Mouse (Mus musculus): ENCODE data around the gene Nme7.
A peak's percentile ranks its signal among the peaks of the same experiment; 100 is the strongest.

The Nme7 gene

DNA sequence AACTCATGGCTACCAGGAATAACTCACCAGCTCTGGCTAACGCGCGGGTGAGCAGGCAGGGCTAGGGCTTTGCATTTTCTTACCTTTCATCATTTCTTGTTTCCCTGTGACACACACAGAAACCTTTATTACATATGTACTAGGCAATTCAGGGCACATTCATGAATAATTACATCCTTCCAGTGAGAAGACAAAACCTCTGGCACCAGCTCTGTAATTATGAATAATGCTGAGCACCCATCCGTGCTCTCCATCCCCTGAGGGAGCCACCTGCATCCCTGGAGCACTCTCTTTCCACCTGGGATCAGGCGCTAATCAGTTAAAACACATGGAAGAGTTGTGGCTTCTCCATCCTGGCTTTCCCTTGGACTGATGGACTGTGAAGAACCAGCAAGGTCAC lies at the start of gene Nme7:
Gene Nme7, plus strand, starts transcription at position 301 of the 400 bp plus-strand sequence.
- DNase-seq (ENCODE audit: extremely low spot score, low read depth, low spot score) = no peak

GRCm38 (mm10) chr1:164254836-164255235 lies 49.1 kb upstream of the Nme7 start:
- DNase-seq (ENCODE audit: extremely low spot score, low read depth, low spot score) = no peak

GRCm38 (mm10) chr1:164260171-164261028 lies 43.5 kb upstream of the Nme7 start:
- DNase-seq (ENCODE audit: extremely low spot score, low read depth, low spot score) = no peak

GRCm38 (mm10) chr1:164261553-164261952 lies 42.4 kb upstream of the Nme7 start:
- DNase-seq (ENCODE audit: extremely low spot score, low read depth, low spot score) = no peak

GRCm38 (mm10) chr1:164270941-164271340 lies 33.0 kb upstream of the Nme7 start:
- DNase-seq (ENCODE audit: extremely low spot score, low read depth, low spot score) = no peak

DNA sequence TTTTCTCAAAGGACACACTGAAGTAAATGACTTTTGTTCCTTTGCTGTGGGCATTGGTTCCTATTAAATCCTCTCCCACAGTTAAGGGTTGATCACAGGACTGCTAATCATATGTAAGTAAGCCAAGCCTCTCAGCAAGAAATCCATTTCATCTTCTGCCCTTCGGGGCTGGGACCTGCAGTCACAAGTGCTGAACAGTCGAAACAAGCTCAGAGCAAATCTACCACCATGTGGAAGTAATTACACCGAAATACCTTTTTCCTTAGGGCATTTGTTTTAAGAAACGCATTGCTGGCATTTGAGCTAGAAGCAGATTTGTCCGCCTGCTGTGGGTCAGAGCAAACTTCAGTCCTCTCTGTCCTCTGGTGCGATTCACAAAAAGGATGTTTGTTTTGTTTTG lies 30.3 kb upstream of the Nme7 start:
- DNase-seq (ENCODE audit: extremely low spot score, low read depth, low spot score) = peak; percentile 63

DNA sequence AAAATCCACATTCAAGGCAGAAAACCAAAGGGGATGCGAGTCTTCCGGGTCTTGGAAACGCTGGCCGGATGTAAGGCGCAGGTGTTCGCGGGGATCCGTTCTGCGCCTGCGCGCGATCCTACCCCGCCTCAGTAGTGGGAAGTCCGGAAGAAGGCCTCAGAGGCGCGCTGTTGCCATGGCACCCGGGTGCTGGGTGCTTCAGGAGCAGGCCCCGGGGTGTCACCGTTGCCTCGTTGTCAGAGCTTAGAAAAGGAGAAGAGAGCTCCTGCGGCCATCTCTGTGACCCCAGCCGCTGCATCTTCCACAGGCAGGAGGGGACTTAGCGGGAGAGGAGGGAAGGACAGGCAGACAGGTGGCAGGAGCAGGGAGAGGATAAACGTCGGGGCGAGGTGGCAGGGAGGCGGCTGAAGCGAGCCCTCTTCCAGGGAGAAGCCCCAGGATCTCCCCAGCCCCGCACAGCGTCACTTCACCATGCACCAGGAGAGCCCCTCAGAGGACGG lies 28.4 kb upstream of the Nme7 start, which contains the start of gene Ccdc181:
Gene Ccdc181, plus strand, starts transcription at position 131 of the 500 bp plus-strand sequence.
- peak; percentile 56 for DNase-seq (ENCODE audit: extremely low spot score, low read depth, low spot score)

- no peak for DNase-seq (ENCODE audit: extremely low spot score, low read depth, low spot score)
Observed at GRCm38 (mm10) chr1:164276552-164276951, 27.4 kb upstream of the Nme7 start.

- DNase-seq (ENCODE audit: extremely low spot score, low read depth, low spot score) = no peak
Observed at GRCm38 (mm10) chr1:164279332-164279731, 24.6 kb upstream of the Nme7 start.

GRCm38 (mm10) chr1:164284007-164284406 lies 19.9 kb upstream of the Nme7 start:
- no peak for DNase-seq (ENCODE audit: extremely low spot score, low read depth, low spot score)

DNA sequence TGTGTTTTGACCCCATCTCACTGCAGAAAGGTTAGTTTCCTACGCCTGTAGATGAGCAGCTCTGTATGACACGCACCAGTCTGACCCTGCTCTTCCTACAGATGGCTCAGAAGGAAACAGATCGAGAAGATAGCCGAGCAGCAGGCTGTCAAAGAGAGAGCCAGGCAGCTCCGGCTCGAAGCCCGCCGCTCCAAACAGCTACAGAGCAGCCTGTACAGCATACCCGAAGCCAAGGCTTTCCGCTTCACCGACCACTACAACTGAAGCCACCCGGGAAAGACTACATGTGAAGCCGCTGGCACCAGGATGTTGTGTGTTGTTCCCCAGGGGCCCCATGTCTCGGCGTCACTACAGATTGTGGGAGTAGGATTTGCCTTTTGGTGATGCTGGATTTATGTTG lies 16.5 kb upstream of the Nme7 start:
- no peak for DNase-seq (ENCODE audit: extremely low spot score, low read depth, low spot score)

GRCm38 (mm10) chr1:164292040-164292439 lies 11.9 kb upstream of the Nme7 start:
- no peak for DNase-seq (ENCODE audit: extremely low spot score, low read depth, low spot score)

DNA sequence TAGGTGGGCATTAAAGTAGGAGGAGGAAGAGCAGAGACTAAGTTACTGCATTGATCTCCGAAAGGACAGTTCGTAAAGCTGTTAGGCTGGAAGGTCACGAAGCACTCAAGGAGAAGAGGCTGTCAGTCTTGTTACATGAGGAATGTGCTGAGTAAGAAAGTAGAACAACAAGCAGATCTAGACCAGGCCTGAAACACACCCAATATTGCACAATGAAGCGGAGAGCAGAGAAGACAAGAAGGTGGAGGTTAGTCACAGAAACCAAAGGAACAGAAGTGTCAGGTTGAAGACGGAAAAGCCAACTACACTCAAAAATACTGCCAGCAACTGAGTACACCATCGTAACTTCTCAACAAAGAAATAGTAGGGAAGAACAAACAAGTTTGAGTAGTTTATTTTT lies 9.8 kb upstream of the Nme7 start:
- no peak for DNase-seq (ENCODE audit: extremely low spot score, low read depth, low spot score)

DNA sequence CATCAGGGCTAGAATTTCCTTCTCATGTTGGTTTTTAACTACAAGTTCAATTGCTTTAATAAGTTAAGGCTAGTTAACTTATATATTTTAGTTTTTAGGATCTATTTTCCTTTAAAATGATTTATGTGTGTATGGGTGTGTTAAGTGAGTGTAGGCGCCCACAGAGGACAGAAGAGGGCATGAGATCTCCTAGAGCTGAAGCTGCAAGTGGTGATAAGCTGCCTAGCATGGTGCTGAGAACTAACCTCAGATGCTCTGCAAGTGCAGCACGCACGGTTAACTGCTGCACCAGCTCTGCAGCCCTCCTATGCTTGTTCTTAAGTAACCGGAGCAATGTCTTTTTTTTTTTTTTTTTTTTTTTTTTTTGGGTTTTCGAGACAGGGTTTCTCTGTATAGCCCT lies 7.4 kb upstream of the Nme7 start:
- DNase-seq (ENCODE audit: extremely low spot score, low read depth, low spot score) = no peak

- DNase-seq (ENCODE audit: extremely low spot score, low read depth, low spot score) = no peak
Observed at GRCm38 (mm10) chr1:164301949-164302348, 2.0 kb upstream of the Nme7 start.

DNA sequence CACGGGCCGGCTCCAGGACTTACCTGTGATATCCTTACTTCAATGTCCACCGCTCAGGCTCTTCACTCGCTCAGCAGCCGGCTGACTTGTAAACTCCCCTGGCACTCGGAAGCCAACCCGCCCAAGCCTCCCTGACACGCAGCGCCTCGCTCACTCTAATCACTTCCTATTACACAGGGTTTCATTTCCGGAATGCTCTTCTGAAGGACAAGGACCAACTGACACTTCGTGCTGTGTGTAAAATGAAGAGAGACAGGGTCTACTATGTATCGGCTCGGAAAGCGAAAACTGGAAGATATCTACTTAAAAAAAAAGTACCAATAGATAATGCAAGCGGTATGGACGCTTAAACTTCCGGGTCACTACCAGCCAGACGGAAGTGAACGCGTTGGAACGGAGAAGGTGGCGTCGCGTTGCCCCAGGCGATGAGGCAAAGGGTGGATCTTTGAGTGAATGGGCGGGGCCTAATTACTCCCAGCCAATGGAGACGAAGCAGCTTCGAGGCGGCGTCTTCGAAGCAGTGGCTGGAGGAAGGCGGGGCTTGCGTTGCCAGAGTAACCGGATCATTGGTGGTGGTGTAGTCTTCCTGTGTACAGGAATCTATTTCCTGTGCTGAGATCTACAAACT lies 3.3 kb downstream of the Nme7 start, which contains the start of gene Blzf1:
Gene Blzf1, minus strand, starts transcription at position 366 of the 628 bp plus-strand sequence.
- DNase-seq (ENCODE audit: extremely low spot score, low read depth, low spot score) = peak; percentile 95

- DNase-seq (ENCODE audit: extremely low spot score, low read depth, low spot score) = no peak
Observed at GRCm38 (mm10) chr1:164307922-164308321, 4.0 kb downstream of the Nme7 start.

- no peak for DNase-seq (ENCODE audit: extremely low spot score, low read depth, low spot score)
Observed at GRCm38 (mm10) chr1:164314085-164314484, 10.2 kb downstream of the Nme7 start.

- DNase-seq (ENCODE audit: extremely low spot score, low read depth, low spot score) = no peak
Observed at GRCm38 (mm10) chr1:164315266-164315665, 11.3 kb downstream of the Nme7 start.

- peak; percentile 49 for DNase-seq (ENCODE audit: extremely low spot score, low read depth, low spot score)
Observed at GRCm38 (mm10) chr1:164316697-164317096, 12.8 kb downstream of the Nme7 start.

- DNase-seq (ENCODE audit: extremely low spot score, low read depth, low spot score) = no peak
Observed at GRCm38 (mm10) chr1:164317261-164317660, 13.3 kb downstream of the Nme7 start.

GRCm38 (mm10) chr1:164318474-164318873 lies 14.6 kb downstream of the Nme7 start:
- no peak for DNase-seq (ENCODE audit: extremely low spot score, low read depth, low spot score)

All from hindlimb bud, embryonic 11.5 days (tissue).